18 mouse cellular contexts compared by ENCODE assay signal in the genomic region with DNA sequence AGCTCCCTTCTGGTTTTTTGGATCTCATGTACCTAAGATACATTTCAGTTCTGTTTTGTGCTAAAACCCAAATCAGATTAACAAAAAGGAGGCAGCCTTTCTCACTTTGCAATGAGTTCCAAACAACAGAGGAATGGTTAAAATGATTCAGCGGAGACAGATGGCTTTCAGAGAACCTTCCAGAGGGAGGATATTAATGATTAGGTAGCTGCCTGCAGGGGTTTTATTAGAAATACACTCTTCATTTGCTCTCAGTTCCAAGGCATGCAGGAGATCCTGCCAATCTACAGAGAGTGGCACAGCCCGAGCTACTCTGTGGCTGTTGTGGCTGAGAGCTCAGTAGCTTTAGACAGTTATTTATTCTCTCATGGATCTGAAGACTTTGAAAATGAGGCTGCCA.
DNase-seq lines count a peak whose midpoint lies in the region; ATAC-seq and TF ChIP-seq lines count a peak whose summit lies in the region.
"Had no signal": no experiment of that assay in that cellular context is flagged by ENCODE, and none has a peak within 500 bp of the region (broad histone marks: within the 10 kb centered on the region; RNA-seq: fewer than 3 reads in every experiment).

No protein-coding gene starts in this region.

- no peak for TF ChIP-seq POLR2A in brain, embryonic 14.5 days (IDR thresholded peaks at IDR 0.05; ENCODE audit: borderline replicate concordance, extremely low read depth, insufficient read depth, insufficient read length, poor library complexity, severe bottlenecking)

- no peaks in the 10 kb centered on the region for H3K36me3 ChIP-seq in lung, postnatal 0 days (ENCODE audit: insufficient read depth, low read length)
- H3K36me3 ChIP-seq: embryonic facial prominence, embryonic 12.5 days; forebrain, embryonic 12.5 days; heart, embryonic 13.5 days had no signal

- WGBS in lung, postnatal 0 days = 80% methylated on average over 2 of the region's 2 CpGs

- H3K4me1 ChIP-seq in lung, postnatal 0 days (ENCODE audit: insufficient read depth, low read depth, low read length) = no peaks in the 10 kb centered on the region
- H3K4me1 ChIP-seq: embryonic facial prominence, embryonic 12.5 days; forebrain, embryonic 12.5 days; heart, embryonic 13.5 days had no signal

- no peak for TF ChIP-seq CTCF in brain, embryonic 14.5 days (IDR thresholded peaks at IDR 0.05; ENCODE audit: borderline replicate concordance, extremely low read depth, insufficient read depth, insufficient read length)
- no peak for TF ChIP-seq CTCF in lung, postnatal 0 days (IDR thresholded peaks at IDR 0.05)

- H3K27me3 ChIP-seq in lung, postnatal 0 days (replicated peaks; ENCODE audit: insufficient read depth, low read length) = no peaks in the 10 kb centered on the region
- H3K27me3 ChIP-seq: embryonic facial prominence, embryonic 12.5 days; forebrain, embryonic 12.5 days; heart, embryonic 13.5 days had no signal

- H3K27ac ChIP-seq in lung, postnatal 0 days (ENCODE audit: low read length) = no peak overlapping the region
- H3K27ac ChIP-seq: embryonic facial prominence, embryonic 12.5 days; forebrain, embryonic 12.5 days; heart, embryonic 13.5 days; hindbrain, postnatal 0 days had no signal

- peak; percentile 37 for DNase-seq in cerebellum, adult 9-10 months
- no peak for DNase-seq in cerebellum, adult 8-10 months
- peak; percentile 35 for DNase-seq in layer of hippocampus, adult 11-12 months (ENCODE audit: low spot score)
- DNase-seq in layer of hippocampus, postnatal 10 days (ENCODE audit: low spot score in 2 of 2) = no peak
- DNase-seq in brain, embryonic 14.5 days (ENCODE audit: low read depth) = peak; percentile 25
- peak; percentile 49 for DNase-seq in layer of hippocampus, adult 9-10 months (ENCODE audit: low spot score)
- DNase-seq in kidney, postnatal 25 days = no peak
- no peak for DNase-seq in lung, postnatal 0 days (ENCODE audit: low spot score)
- DNase-seq: adrenal gland, postnatal 10 days; cerebellum, adult 11 months; cerebellum, postnatal 14 days; forebrain, postnatal 0 days; gastrocnemius, postnatal 14 days; heart, postnatal 36 days had no signal

- no peak overlapping the region for H3K4me2 ChIP-seq in lung, postnatal 0 days (replicated peaks; ENCODE audit: low read depth, low read length)
- H3K4me2 ChIP-seq: embryonic facial prominence, embryonic 12.5 days; forebrain, embryonic 12.5 days; heart, embryonic 13.5 days had no signal

- TF ChIP-seq EP300 in lung, postnatal 0 days (IDR thresholded peaks at IDR 0.05) = no peak

- H3K4me3 ChIP-seq in lung, postnatal 0 days (ENCODE audit: low read depth, low read length) = no peak overlapping the region
- H3K4me3 ChIP-seq: embryonic facial prominence, embryonic 12.5 days; forebrain, embryonic 12.5 days; heart, embryonic 13.5 days had no signal

- H3K9ac ChIP-seq in lung, postnatal 0 days (replicated peaks; ENCODE audit: low read depth) = no peak overlapping the region
- H3K9ac ChIP-seq: embryonic facial prominence, embryonic 12.5 days; forebrain, embryonic 12.5 days; forebrain, postnatal 0 days; heart, embryonic 13.5 days had no signal

- no peak for ATAC-seq in lung, postnatal 0 days
- ATAC-seq: forebrain, postnatal 0 days; hindbrain, postnatal 0 days had no signal

- no peaks in the 10 kb centered on the region for H3K9me3 ChIP-seq in lung, postnatal 0 days (ENCODE audit: low read length)
- H3K9me3 ChIP-seq: embryonic facial prominence, embryonic 12.5 days; forebrain, embryonic 12.5 days; heart, embryonic 13.5 days had no signal

Comparison
In these comparisons a context has a peak if more than half of its experiments do, and no peak if none do; other contexts are left out.
1. DNase-seq: peak in cerebellum, adult 9-10 months (single experiment), layer of hippocampus, adult 11-12 months (single experiment), brain, embryonic 14.5 days (single experiment) and layer of hippocampus, adult 9-10 months (single experiment); none in cerebellum, adult 8-10 months (single experiment), layer of hippocampus, postnatal 10 days (0 of 2), kidney, postnatal 25 days (0 of 2) and lung, postnatal 0 days (single experiment).